Mouse (Mus musculus): ENCODE results near the gene Crtap.

- TF ChIP-seq HCFC1 (IDR thresholded peaks at IDR 0.05; ENCODE audit: borderline replicate concordance, insufficient read depth, low read length) (peak; percentile 28; the same call in 1 of the 2 replicates), ZNF384 (IDR thresholded peaks at IDR 0.05; ENCODE audit: low read depth, low read length) (no peak), ZC3H11A (IDR thresholded peaks at IDR 0.05; ENCODE audit: borderline replicate concordance, low read depth, low read length) (no peak), CHD2 (IDR thresholded peaks at IDR 0.05; ENCODE audit: low read depth, low read length) (no peak)
Observed at GRCm38 (mm10) chr9:114367783-114368470, 22.5 kb downstream of the Crtap start.
